Mouse (Mus musculus): ENCODE results near the gene Inafm1.
"Not testable (repeated sequence)": the region's sequence is repeated elsewhere in the genome, so short reads cannot be mapped to it uniquely, and the experiment has no call there.

Inafm1 gene

GRCm38 (mm10) chr7:16265856-16266255 is 7.6 kb downstream of the Inafm1 start:
- in situ Hi-C loops (cut with MboI; ENCODE audit: low sequenced_read_pairs): loop anchor here (5.0 to 10.0 kb wide), 2 partner anchors 51 to 84 kb away; no protein-coding TSS in a partner anchor

- in situ Hi-C loops (cut with MboI; ENCODE audit: low sequenced_read_pairs): loop anchor here (10.0 kb wide), 1 partner anchor 49 kb away; no protein-coding TSS in a partner anchor
These were observed 9.6 kb downstream of the Inafm1 start for GRCm38 (mm10) chr7:16263843-16264242.

- in situ Hi-C loops (cut with MboI; ENCODE audit: low sequenced_read_pairs): loop anchor here (10.0 kb wide), 1 partner anchor 48 kb away; no protein-coding TSS in a partner anchor
These were observed 10.2 kb downstream of the Inafm1 start for GRCm38 (mm10) chr7:16263015-16263787.

GRCm38 (mm10) chr7:16261097-16261496 is 12.3 kb downstream of the Inafm1 start:
- in situ Hi-C loops (cut with MboI; ENCODE audit: low sequenced_read_pairs): loop anchor here (10.0 kb wide), 1 partner anchor 46 kb away; no protein-coding TSS in a partner anchor

GRCm38 (mm10) chr7:16259110-16259590 is 14.3 kb downstream of the Inafm1 start, which contains the start of gene C5ar1:
Gene C5ar1 (minus strand): TSS chr7:16259540.
- in situ Hi-C loops (cut with MboI; ENCODE audit: low sequenced_read_pairs): no loop called here

GRCm38 (mm10) chr7:16257830-16258229 is 15.6 kb downstream of the Inafm1 start:
- in situ Hi-C loops (cut with MboI; ENCODE audit: low sequenced_read_pairs): no loop called here

- in situ Hi-C loops (cut with MboI; ENCODE audit: low sequenced_read_pairs): not testable (repeated sequence)
These were observed 17.5 kb downstream of the Inafm1 start for GRCm38 (mm10) chr7:16255963-16256362.

GRCm38 (mm10) chr7:16254195-16254594 is 19.2 kb downstream of the Inafm1 start:
- in situ Hi-C loops (cut with MboI; ENCODE audit: low sequenced_read_pairs): no loop called here

GRCm38 (mm10) chr7:16250687-16251086 is 22.7 kb downstream of the Inafm1 start:
- in situ Hi-C loops (cut with MboI; ENCODE audit: low sequenced_read_pairs): no loop called here

GRCm38 (mm10) chr7:16245958-16246357 is 27.5 kb downstream of the Inafm1 start:
- in situ Hi-C loops (cut with MboI; ENCODE audit: low sequenced_read_pairs): no loop called here

GRCm38 (mm10) chr7:16244067-16244466 is 29.4 kb downstream of the Inafm1 start, which contains the start of gene C5ar2:
Gene C5ar2 (minus strand): TSS chr7:16244154.
- in situ Hi-C loops (cut with MboI; ENCODE audit: low sequenced_read_pairs): no loop called here

- in situ Hi-C loops (cut with MboI; ENCODE audit: low sequenced_read_pairs): no loop called here
These were observed 31.2 kb downstream of the Inafm1 start for GRCm38 (mm10) chr7:16242198-16242597.

GRCm38 (mm10) chr7:16241787-16242186 is 31.6 kb downstream of the Inafm1 start:
- in situ Hi-C loops (cut with MboI; ENCODE audit: low sequenced_read_pairs): no loop called here

- in situ Hi-C loops (cut with MboI; ENCODE audit: low sequenced_read_pairs): no loop called here
These were observed 32.5 kb downstream of the Inafm1 start for GRCm38 (mm10) chr7:16240978-16241303.

GRCm38 (mm10) chr7:16240281-16240977 is 33.0 kb downstream of the Inafm1 start:
- in situ Hi-C loops (cut with MboI; ENCODE audit: low sequenced_read_pairs): no loop called here

- in situ Hi-C loops (cut with MboI; ENCODE audit: low sequenced_read_pairs): no loop called here
These were observed 33.8 kb downstream of the Inafm1 start for GRCm38 (mm10) chr7:16239554-16239997.

GRCm38 (mm10) chr7:16229869-16230268 is 43.5 kb downstream of the Inafm1 start:
- in situ Hi-C loops (cut with MboI; ENCODE audit: low sequenced_read_pairs): no loop called here
